7 mouse cellular contexts compared by ENCODE assay signal in the genomic region with DNA sequence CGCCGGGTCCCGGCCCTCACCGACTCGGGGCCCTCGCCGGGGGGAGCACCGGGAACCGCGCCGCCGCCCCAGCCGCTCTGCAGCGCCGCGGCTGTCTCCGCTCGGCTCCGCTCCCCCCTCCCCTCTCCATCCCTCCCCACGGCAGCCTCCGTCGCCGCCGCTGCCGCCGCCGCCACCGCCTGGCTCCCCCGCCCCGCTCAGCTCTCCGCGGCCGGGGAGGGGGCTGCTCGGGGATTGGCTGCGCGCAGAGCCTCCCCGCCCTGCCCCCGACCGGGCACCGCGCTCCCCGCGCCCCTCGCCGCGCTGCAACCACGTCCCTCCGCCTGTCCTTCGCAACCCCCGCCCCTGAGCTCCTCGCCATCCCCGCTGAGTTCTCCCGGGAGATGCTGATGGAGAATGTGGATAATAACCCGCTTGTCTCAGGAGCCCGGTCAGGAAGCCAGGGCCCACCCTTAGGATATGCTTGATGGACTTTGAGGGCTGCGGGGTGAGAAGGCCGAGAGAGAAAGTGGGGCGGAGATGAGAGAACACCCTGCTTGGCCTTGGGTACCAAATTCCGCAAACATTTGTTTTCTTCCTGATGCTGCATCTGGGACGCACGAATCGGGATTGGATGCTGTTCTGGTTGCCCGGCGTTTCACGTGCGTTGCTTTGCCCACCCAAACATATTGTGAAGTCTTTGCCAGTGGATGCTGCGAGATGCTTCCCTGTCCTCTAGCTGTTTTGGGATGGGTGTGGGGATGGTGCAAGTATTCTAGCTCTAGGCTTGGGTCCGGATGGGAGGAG. TPM values are rescaled to one million over a fixed set of nuclear protein-coding genes. Genes with fewer than 3 reads are reported as not detected.
DNase-seq lines count a peak whose midpoint lies in the region; ATAC-seq lines count a peak whose summit lies in the region.

Fam131b (minus strand) TSS at position 162 of the 786 bp plus-strand sequence.

- peaks cover 44% of the 10 kb centered on the region for H3K27me3 ChIP-seq in forebrain, embryonic 10.5 days (ENCODE audit: poor library complexity, severe bottlenecking)
- H3K27me3 ChIP-seq in splenic B cell, adult 2 months (ENCODE audit: control insufficient read depth, insufficient read depth, low read length, poor library complexity, severe bottlenecking) = peaks cover 4% of the 10 kb centered on the region; the same call in 1 of the 2 replicates

- ATAC-seq in megakaryocyte progenitor cell, adult 5-6 weeks (replicated peaks; ENCODE audit: poor library complexity) = peak; percentile 2; the same call in 1 of the 2 replicates

- no peaks in the 10 kb centered on the region for H3K9me3 ChIP-seq in forebrain, embryonic 10.5 days

- under 1% methylated on average over 52 of the region's 68 CpGs for WGBS in forebrain, embryonic 10.5 days

- DNase-seq in ES-CJ7 (ENCODE audit: low read depth, low spot score) = peak; percentile 34
- DNase-seq in brain, adult 2 months (ENCODE audit: low read depth, low spot score) = peak; percentile 93
- peak; percentile 69 for DNase-seq in forebrain, embryonic 10.5 days (ENCODE audit: extremely low spot score, low spot score)
- peak; percentile 46 for DNase-seq in heart, postnatal 4 days
- DNase-seq in left cerebral cortex, adult 11 months (ENCODE audit: low spot score) = peak; percentile 51
- peak; percentile 26 for DNase-seq in splenic B cell, adult 2 months (ENCODE audit: low read depth, low spot score)

- peaks cover 3% of the 10 kb centered on the region; the same call in 1 of the 2 replicates for H3K36me3 ChIP-seq in forebrain, embryonic 10.5 days (replicated peaks)
- no peaks in the 10 kb centered on the region for H3K36me3 ChIP-seq in splenic B cell, adult 2 months (ENCODE audit: control insufficient read depth, insufficient read depth, low read length, poor library complexity, severe bottlenecking)

- peaks cover 26% of the 10 kb centered on the region for H3K4me1 ChIP-seq in forebrain, embryonic 10.5 days

- H3K4me3 ChIP-seq in forebrain, embryonic 10.5 days = peak within 1 kb of the TSS; percentile 83

- H3K27ac ChIP-seq in forebrain, embryonic 10.5 days = peak within 1 kb of the TSS; percentile 93

RNA-seq across cellular contexts. Expression of gene Fam131b, which starts in this region (rescaled TPM):
- 1.5 and 1.6 TPM in 2 replicates for polyA plus RNA-seq in forebrain, embryonic 10.5 days (2016; fragmentation: Nextera tagmentation; extraction: Ambion mirVana)
- 1 to 10 TPM; 1.6 to 1.7 TPM for total RNA-seq in heart, postnatal 4 days (2021)
- not detected in 2 replicates for total RNA-seq in megakaryocyte progenitor cell, adult 5-6 weeks (2015)
- total RNA-seq in megakaryocyte progenitor cell, adult 5-6 weeks (2017) = not detected in 2 replicates

Comparison
In these comparisons a context has a peak if more than half of its experiments do, and no peak if none do; other contexts are left out.
1. Peak in every context shown above with its lines: DNase-seq, ATAC-seq, H3K4me3 ChIP-seq and H3K27ac ChIP-seq.
2. Peak in ATAC-seq in megakaryocyte progenitor cell, adult 5-6 weeks; RNA of the gene not detected or under 1 TPM.
3. DNase-seq: peak in every context shown above with its lines; median percentile 93 in brain, adult 2 months; 69 in forebrain, embryonic 10.5 days; 51 in left cerebral cortex, adult 11 months; 46 in heart, postnatal 4 days; 34 in ES-CJ7; 26 in splenic B cell, adult 2 months.